Mouse (Mus musculus): ENCODE results near the gene Krtcap2.

Gene Krtcap2

GRCm38 (mm10) chr3:89280606-89281511 is 35.1 kb downstream of the Krtcap2 start, which contains the start of gene Efna1:
Efna1 (minus strand) TSS chr3:89281142.
- no peak for DNase-seq (ENCODE audit: low read depth, low spot score)

- DNase-seq (ENCODE audit: low read depth, low spot score) = peak; percentile 94
Observed at GRCm38 (mm10) chr3:89281579-89282290, 36.0 kb downstream of the Krtcap2 start.

- peak; percentile 69 for DNase-seq (ENCODE audit: low read depth, low spot score)
Observed at GRCm38 (mm10) chr3:89282291-89282643, 36.5 kb downstream of the Krtcap2 start.

- no peak for DNase-seq (ENCODE audit: low read depth, low spot score)
Observed at GRCm38 (mm10) chr3:89284261-89284660, 38.5 kb downstream of the Krtcap2 start.

GRCm38 (mm10) chr3:89285526-89285925 is 39.8 kb downstream of the Krtcap2 start:
- DNase-seq (ENCODE audit: low read depth, low spot score) = no peak

GRCm38 (mm10) chr3:89287286-89287685 is 41.5 kb downstream of the Krtcap2 start:
- no peak for DNase-seq (ENCODE audit: low read depth, low spot score)

- peak; percentile 67 for DNase-seq (ENCODE audit: low read depth, low spot score)
Observed at GRCm38 (mm10) chr3:89288503-89288928, 42.8 kb downstream of the Krtcap2 start.

GRCm38 (mm10) chr3:89291874-89292273 is 46.1 kb downstream of the Krtcap2 start:
- DNase-seq (ENCODE audit: low read depth, low spot score) = no peak

- no peak for DNase-seq (ENCODE audit: low read depth, low spot score)
Observed at GRCm38 (mm10) chr3:89292303-89292702, 46.5 kb downstream of the Krtcap2 start.

GRCm38 (mm10) chr3:89293247-89293918 is 47.6 kb downstream of the Krtcap2 start:
- DNase-seq (ENCODE audit: low read depth, low spot score) = no peak

- DNase-seq (ENCODE audit: low read depth, low spot score) = no peak
Observed at GRCm38 (mm10) chr3:89294195-89294594, 48.4 kb downstream of the Krtcap2 start.

- no peak for DNase-seq (ENCODE audit: low read depth, low spot score)
Observed at GRCm38 (mm10) chr3:89295685-89296230, 50.0 kb downstream of the Krtcap2 start.

- no peak for DNase-seq (ENCODE audit: low read depth, low spot score)
Observed at GRCm38 (mm10) chr3:89296761-89297396, 51.1 kb downstream of the Krtcap2 start.

- no peak for DNase-seq (ENCODE audit: low read depth, low spot score)
Observed at GRCm38 (mm10) chr3:89298908-89299307, 53.1 kb downstream of the Krtcap2 start.

GRCm38 (mm10) chr3:89299499-89299898 is 53.7 kb downstream of the Krtcap2 start:
- DNase-seq (ENCODE audit: low read depth, low spot score) = peak; percentile 56
